Mouse (Mus musculus) neural tube, embryonic 12.5 days (tissue): ENCODE measurements around the gene Atp7b. TPM values are rescaled to one million over a fixed set of nuclear protein-coding genes. Genes with fewer than 3 reads are reported as not detected.

Source experiments
- ATAC-seq: fragments of 200-750 bp; cut with Nextera tagmentation; 2 replicates; pipeline ENCODE4 v1.8.0; 2017; ENCODE audit warnings: low read depth, mild to moderate bottlenecking, moderate TSS enrichment, moderate library complexity; ENCODE audit not compliant: low FRiP score
- H3K27ac ChIP-seq: fragments of 300-500 bp; sonication (generic); 2 replicates; pipeline ENCODE4 v1.5.1; 2016
- H3K27me3 ChIP-seq: fragments of 300-500 bp; sonication (generic); replicated peaks from 2 replicates; pipeline ENCODE4 v1.6.1; 2016; ENCODE audit warnings: mild to moderate bottlenecking
- H3K36me3 ChIP-seq: fragments of 300-500 bp; sonication (generic); 2 replicates; pipeline ENCODE4 v1.6.1; 2016; ENCODE audit warnings: mild to moderate bottlenecking
- H3K4me1 ChIP-seq: fragments of 300-500 bp; sonication (generic); 2 replicates; pipeline ENCODE4 v1.6.1; 2016
- H3K4me2 ChIP-seq: fragments of 300-500 bp; sonication (generic); replicated peaks from 2 replicates; pipeline ENCODE4 v1.6.1; 2016; ENCODE audit warnings: mild to moderate bottlenecking
- H3K4me3 ChIP-seq: fragments of 300-500 bp; sonication (generic); 2 replicates; pipeline ENCODE4 v1.5.1; 2016
- H3K9ac ChIP-seq: fragments of 300-500 bp; sonication (generic); 2 replicates; pipeline ENCODE4 v1.6.1; 2016; ENCODE audit warnings: mild to moderate bottlenecking
- H3K9me3 ChIP-seq: fragments of 300-500 bp; sonication (generic); 2 replicates; pipeline ENCODE4 v1.6.1; 2016; ENCODE audit warnings: mild to moderate bottlenecking
- WGBS: fragments of 180-500 bp; shearing (Covaris S2); methylation state at CpG from one replicate; pipeline ENCODE4 v1.1.7; 2016; 5-methylcytosine and 5-hydroxymethylcytosine counted together
- polyA plus RNA-seq: library from polyadenylated mRNA; unstranded; fragments of >200 nt; fragmentation: Nextera tagmentation; extraction: Ambion mirVana; gene quantifications from 2 replicates; pipeline ENCODE4 v1.2.1, GENCODE M21; 2016

The Atp7b gene
- polyA plus RNA-seq, 1 experiment from 2014 or later: 1.7 TPM

DNA sequence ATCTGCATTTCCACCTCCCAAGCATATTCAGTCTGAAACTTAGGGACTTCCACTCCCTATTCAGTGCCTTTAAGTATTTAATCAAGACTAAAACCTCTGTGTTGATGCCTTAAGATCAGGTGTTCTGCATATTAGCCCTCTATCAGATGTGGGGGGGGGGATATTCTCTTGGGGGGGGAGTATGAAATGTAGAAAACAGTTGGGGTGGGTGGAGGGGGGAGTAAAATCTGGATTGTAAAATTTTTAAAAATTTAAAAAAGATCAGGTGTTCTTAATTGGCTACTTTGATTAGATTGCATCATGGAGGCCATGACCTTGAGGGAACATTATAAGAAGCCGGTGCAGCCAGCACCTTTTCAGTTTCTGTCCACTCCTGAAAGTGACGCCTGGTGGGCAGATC, 101.7 kb downstream of the Atp7b start, which contains the start of gene Fam90a1a:
Gene Fam90a1a (plus strand): TSS at position 301 of the 400 bp plus-strand sequence.
- no peak within 1 kb of the TSS for H3K4me3 ChIP-seq
- H3K36me3 ChIP-seq: no peaks in the 10 kb centered on the region
- no peak within 1 kb of the TSS for H3K27ac ChIP-seq
- H3K9me3 ChIP-seq: no peaks in the 10 kb centered on the region
- no peaks in the 10 kb centered on the region for H3K27me3 ChIP-seq
- no peak within 1 kb of the TSS for H3K4me2 ChIP-seq
- H3K4me1 ChIP-seq: no peaks in the 10 kb centered on the region
- no peak within 1 kb of the TSS for H3K9ac ChIP-seq
- WGBS: 94% methylated on average over 2 of the region's 2 CpGs
- no peak for ATAC-seq

DNA sequence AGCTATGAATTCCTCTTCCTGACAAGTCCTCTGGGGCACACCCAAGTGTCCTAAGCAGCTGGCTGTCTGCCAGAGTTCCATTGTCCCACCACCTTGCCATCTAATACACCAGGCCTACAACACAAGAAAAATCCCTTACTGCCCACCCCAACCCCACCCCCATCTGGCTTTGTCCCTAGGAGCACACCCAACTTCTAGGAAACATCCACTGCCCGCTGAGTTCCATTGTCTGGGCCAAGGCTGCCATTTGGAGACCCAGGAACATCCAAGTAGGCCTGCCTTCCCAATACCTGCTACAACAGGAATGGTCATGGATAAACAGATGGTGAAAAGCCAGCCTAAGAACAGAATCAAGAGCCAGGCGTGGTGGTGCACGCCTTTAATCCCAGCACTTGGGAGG, 103.8 kb downstream of the Atp7b start:
- Histone ChIP-seq H3K9me3 (no peaks in the 10 kb centered on the region), H3K4me2 (no peak overlapping the region), H3K27ac (no peak overlapping the region), H3K9ac (no peak overlapping the region), H3K27me3 (no peaks in the 10 kb centered on the region), H3K4me3 (no peak overlapping the region), H3K36me3 (no peaks in the 10 kb centered on the region), H3K4me1 (no peaks in the 10 kb centered on the region)
- ATAC-seq: no peak
- 84% methylated on average over 3 of the region's 3 CpGs for WGBS

- Histone ChIP-seq H3K9ac (no peak overlapping the region), H3K27ac (no peak overlapping the region), H3K4me3 (no peak overlapping the region), H3K9me3 (no peaks in the 10 kb centered on the region), H3K27me3 (no peaks in the 10 kb centered on the region), H3K36me3 (no peaks in the 10 kb centered on the region), H3K4me1 (no peaks in the 10 kb centered on the region), H3K4me2 (no peak overlapping the region)
- ATAC-seq: 0 out of 2 replicates have a peak, but pooled peaks have one; percentile 13
- 10% methylated on average over 9 of the region's 9 CpGs for WGBS
These were observed 104.8 kb downstream of the Atp7b start for GRCm38 (mm10) chr8:21955321-21955720.

DNA sequence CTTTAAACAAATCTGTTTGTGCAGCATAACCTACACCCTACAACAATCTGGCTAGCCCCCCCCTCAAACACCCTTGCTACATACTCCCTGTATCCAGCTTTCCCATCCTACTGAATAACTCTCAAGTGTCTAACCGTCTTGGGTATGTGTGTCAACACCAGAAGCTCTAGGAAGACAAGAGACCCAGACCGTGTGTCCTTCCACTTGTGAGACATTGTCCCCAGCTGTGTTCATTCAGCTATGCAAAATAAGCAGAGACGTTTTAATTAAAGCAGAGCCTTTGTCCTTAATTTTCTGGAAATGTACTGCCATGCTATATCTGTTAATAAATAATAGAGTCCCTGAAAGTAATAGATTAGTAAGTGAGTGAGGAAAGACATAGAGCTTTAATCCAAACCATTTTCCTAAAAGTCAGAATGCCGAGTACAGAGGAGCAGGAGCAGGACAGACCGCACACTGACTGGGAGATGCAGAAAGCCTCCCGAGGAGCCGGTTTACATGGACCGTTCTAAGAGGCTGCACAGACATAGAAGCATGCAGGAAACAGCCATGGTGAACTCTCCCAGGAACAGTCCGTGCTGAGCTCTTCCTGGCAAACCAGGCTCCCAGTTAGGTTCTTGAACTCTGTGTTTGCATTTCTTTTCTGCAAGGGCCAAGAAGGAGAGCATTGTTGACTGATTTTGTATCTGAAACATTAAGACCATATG, 112.6 kb downstream of the Atp7b start:
- no peaks in the 10 kb centered on the region for H3K9me3 ChIP-seq
- no peak overlapping the region for H3K27ac ChIP-seq
- no peak for ATAC-seq
- no peaks in the 10 kb centered on the region for H3K27me3 ChIP-seq
- H3K9ac ChIP-seq: no peak overlapping the region
- H3K36me3 ChIP-seq: no peaks in the 10 kb centered on the region
- no peak overlapping the region for H3K4me3 ChIP-seq
- H3K4me1 ChIP-seq: no peaks in the 10 kb centered on the region
- no peak overlapping the region for H3K4me2 ChIP-seq
- 69% methylated on average over 9 of the region's 9 CpGs for WGBS

DNA sequence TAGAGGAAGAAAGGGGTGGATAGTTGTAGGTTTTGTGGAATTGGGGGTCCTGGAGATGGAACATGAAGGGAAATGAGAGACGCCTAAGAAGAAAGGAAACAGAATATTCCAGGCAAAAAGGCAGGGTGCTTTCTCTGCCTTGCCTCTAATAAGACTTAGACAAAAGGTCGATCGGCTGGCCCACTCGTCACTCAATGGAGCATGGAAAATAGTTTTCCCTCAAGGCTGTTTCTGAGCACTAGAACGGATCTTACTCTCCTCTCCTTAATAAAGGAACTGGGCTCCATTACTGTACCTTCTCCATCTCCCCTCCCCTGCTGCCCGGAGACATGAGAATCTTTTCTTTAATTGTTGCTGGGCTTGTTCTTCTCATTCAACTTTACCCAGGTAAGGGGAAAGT, 113.6 kb downstream of the Atp7b start, which contains the start of gene Defb13:
Gene Defb13 (plus strand): TSS at position 301 of the 400 bp plus-strand sequence.
- no peak for ATAC-seq
- 81% methylated on average over 6 of the region's 6 CpGs for WGBS
- no peak within 1 kb of the TSS for H3K9ac ChIP-seq
- no peaks in the 10 kb centered on the region for H3K9me3 ChIP-seq
- H3K4me2 ChIP-seq: no peak within 1 kb of the TSS
- H3K27ac ChIP-seq: no peak within 1 kb of the TSS
- H3K27me3 ChIP-seq: no peaks in the 10 kb centered on the region
- H3K36me3 ChIP-seq: no peaks in the 10 kb centered on the region
- H3K4me3 ChIP-seq: no peak within 1 kb of the TSS
- no peaks in the 10 kb centered on the region for H3K4me1 ChIP-seq

Other genes starting within 250 kb of the Atp7b start
- not detected in 2 replicates for gene Defb50, start 236.8 kb downstream of the Atp7b start, polyA plus RNA-seq
- not detected in 2 replicates for gene Defb2, start 220.4 kb downstream of the Atp7b start, polyA plus RNA-seq
- not detected in 2 replicates for gene Defb10, start 201.4 kb downstream of the Atp7b start, polyA plus RNA-seq
- gene Defb9, start 174.9 kb downstream of the Atp7b start, polyA plus RNA-seq: not detected in 2 replicates
- not detected in 2 replicates for gene Defb11, start 153.9 kb downstream of the Atp7b start, polyA plus RNA-seq
- gene Defb15, start 127.6 kb downstream of the Atp7b start, polyA plus RNA-seq: not detected in 2 replicates
- not detected in 2 replicates for gene Defb35, start 122.0 kb downstream of the Atp7b start, polyA plus RNA-seq
- gene Defb13, start 113.5 kb downstream of the Atp7b start, polyA plus RNA-seq: not detected in 2 replicates
- not detected in 2 replicates for gene Fam90a1a, start 101.6 kb downstream of the Atp7b start, polyA plus RNA-seq
- not detected in 2 replicates for gene Ccdc70, start 90.5 kb downstream of the Atp7b start, polyA plus RNA-seq
- gene Alg11, start 416 bp upstream of the Atp7b start, polyA plus RNA-seq: 20.9 and 30.2 TPM in 2 replicates
- gene Nek5, start 64.7 kb upstream of the Atp7b start, polyA plus RNA-seq: not detected in 2 replicates
- 8.1 and 8.8 TPM in 2 replicates for gene Nek3, start 106.1 kb upstream of the Atp7b start, polyA plus RNA-seq
- 37.5 and 47.1 TPM in 2 replicates for gene Ckap2, start 125.5 kb upstream of the Atp7b start, polyA plus RNA-seq
- gene Vps36, start 132.5 kb upstream of the Atp7b start, polyA plus RNA-seq: 39.2 and 42.7 TPM in 2 replicates
- 10.8 and 11.5 TPM in 2 replicates for gene Thsd1, start 167.0 kb upstream of the Atp7b start, polyA plus RNA-seq
- gene Tpte, start 223.1 kb upstream of the Atp7b start, polyA plus RNA-seq: not detected in 2 replicates